Mouse (Mus musculus): ENCODE results near the gene Arhgap22. TPM values are rescaled to one million over a fixed set of nuclear protein-coding genes. Genes with fewer than 3 reads are reported as not detected.
A peak's percentile ranks its signal among the peaks of the same experiment; 100 is the strongest.

Gene Arhgap22
- total RNA-seq, 2 experiments from 2014 or later = 10.9 to 12.1 TPM

DNA sequence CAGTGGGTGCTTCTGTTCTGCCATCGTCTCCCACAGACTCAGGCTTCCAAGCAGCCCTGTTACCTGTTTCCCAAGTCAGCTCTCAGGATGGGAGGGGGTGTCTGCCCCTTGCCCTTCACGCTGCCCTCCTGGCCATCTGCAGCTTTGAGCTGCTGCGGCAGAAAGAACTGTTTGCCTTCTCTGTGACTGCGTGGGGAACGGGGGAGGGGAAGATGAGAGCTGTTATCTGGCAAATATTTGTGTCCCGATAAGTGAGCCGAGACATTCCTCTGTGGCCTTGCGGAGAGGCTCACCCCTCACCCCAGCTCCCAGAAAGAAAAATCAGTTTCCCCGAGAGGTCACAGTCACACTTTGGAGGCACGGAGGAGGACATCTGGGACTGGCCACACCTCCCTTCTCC is 149.0 kb downstream of the Arhgap22 start:
- TF ChIP-seq CTCF (IDR thresholded peaks at IDR 0.05) = no peak
- intact Hi-C loops (cut with DNase I) = no loop called here
- Histone ChIP-seq H3K27ac (no peak overlapping the region), H3K4me3 (no peak overlapping the region)
- no peak for DNase-seq (ENCODE audit: extremely low spot score in 1 of 2, low spot score in 2 of 2)

GRCm38 (mm10) chr14:33363611-33364010 is 149.8 kb downstream of the Arhgap22 start:
- H3K27ac ChIP-seq = no peak overlapping the region
- DNase-seq (ENCODE audit: extremely low spot score in 1 of 2, low spot score in 2 of 2) = no peak
- no peak for TF ChIP-seq CTCF (IDR thresholded peaks at IDR 0.05)
- no peak overlapping the region for H3K4me3 ChIP-seq
- intact Hi-C loops (cut with DNase I) = no loop called here

DNA sequence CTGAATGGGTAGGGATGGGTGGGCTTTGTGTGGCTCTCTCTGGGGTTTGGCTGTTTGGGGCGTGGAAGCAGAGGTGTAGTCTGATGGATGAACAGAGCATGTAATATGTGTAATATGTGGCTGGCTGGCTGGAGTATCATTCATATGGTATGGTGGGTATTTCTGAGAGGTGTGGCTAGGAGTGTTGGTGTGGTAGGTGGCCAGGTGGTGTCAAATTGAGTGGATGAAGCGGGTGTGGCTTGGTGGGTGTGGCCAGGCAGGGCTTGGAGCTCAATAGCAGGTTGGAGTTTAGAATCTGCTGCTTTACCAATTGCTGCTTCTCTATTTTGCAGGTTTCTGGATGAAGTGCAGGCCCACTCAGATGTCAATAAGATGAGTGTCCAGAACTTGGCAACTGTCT is 150.2 kb downstream of the Arhgap22 start:
- H3K4me3 ChIP-seq = no peak overlapping the region
- no peak for DNase-seq (ENCODE audit: extremely low spot score in 1 of 2, low spot score in 2 of 2)
- H3K27ac ChIP-seq = no peak overlapping the region
- no peak for TF ChIP-seq CTCF (IDR thresholded peaks at IDR 0.05)
- intact Hi-C loops (cut with DNase I) = no loop called here

DNA sequence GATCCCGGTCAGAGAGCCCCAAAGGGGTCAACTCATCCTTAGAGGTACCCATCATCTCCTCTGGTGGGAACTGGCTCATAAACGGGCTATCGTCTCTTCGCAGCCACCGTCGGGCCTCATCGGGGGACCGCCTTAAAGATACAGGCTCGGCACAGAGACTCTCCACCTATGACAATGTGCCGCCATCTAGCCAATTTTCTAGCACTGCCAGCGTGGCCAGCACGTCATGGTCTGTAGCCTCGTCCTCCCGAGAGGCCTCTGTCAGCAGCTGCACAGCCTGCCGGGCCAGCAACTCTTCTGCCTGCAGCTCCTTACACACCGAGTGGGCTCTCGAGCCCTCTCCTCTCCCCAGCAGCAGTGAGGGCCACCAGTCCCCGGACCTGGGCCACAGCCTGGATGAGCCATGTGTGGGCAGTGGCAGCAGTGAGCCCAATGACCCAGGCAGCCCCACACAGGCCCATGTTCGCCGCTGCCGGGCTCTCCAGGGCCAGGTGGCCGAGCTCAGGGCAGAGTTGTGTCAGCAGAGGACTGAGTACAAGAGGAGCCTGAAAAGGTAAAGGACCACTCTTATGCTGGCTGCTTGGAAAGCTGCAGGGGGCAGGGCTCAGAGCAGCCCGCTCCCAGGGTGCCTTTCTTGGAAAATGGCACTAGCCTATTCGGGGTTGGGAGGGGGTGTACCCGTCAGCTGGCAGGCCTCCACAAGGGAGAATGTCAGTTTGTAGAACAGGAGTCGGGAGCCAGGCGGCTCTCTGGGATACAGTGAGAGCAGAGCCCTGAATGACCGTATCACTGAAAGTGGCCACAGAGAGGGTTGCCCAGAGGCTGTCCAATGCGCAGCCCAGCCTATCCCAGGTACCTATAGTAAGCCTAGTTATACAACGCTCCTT is 153.3 kb downstream of the Arhgap22 start:
- Histone ChIP-seq H3K4me3 (no peak overlapping the region), H3K27ac (no peak overlapping the region)
- no peak for DNase-seq (ENCODE audit: extremely low spot score in 1 of 2, low spot score in 2 of 2)
- no peak for TF ChIP-seq CTCF (IDR thresholded peaks at IDR 0.05)
- intact Hi-C loops (cut with DNase I) = no loop called here

DNA sequence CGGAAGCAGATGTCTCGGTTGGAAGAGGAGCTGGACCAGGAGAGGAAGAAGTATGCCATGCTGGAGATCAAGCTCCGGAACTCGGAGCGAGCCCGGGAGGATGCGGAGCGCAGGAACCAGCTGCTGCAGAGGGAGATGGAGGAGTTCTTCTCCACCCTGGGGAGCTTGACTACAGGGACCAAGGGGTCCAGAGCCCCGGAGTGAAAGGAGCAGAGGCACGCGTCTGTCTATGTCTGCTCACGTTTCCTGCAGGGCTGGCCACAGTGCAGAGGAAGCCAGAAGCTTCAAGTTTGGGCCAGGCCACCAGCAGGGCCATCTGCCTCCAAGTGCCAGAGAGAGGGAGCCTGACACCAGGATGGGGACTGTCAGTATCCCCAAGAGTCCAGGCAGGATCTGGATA is 155.5 kb downstream of the Arhgap22 start:
- DNase-seq (ENCODE audit: extremely low spot score in 1 of 2, low spot score in 2 of 2) = no peak
- TF ChIP-seq CTCF (IDR thresholded peaks at IDR 0.05) = no peak
- H3K27ac ChIP-seq = no peak overlapping the region
- intact Hi-C loops (cut with DNase I) = no loop called here
- H3K4me3 ChIP-seq = no peak overlapping the region

DNA sequence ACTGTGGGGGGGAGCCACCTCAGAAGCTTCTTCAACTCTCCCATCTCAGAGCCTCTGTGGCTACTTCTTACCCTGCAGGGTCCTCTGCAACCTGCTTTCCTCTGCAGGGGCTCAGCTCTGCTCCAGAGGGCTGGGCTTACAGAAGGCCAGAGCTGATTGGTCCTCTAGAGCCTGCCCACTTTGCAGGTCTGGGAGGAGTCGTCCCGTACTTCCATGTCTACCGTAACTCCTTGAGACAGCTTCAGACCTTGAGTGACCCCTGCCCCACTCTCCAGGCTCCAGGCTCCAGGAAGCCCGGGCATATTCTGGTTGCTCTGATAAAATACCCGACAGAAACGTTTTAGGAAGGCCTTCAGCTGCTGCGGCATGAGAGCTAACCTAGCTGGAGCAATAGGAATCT is 156.2 kb downstream of the Arhgap22 start:
- peak in 1 of 2 experiments; percentile 12 for DNase-seq (ENCODE audit: extremely low spot score in 1 of 2, low spot score in 2 of 2)
- intact Hi-C loops (cut with DNase I) = no loop called here
- Histone ChIP-seq H3K4me3 (no peak overlapping the region), H3K27ac (no peak overlapping the region)
- no peak for TF ChIP-seq CTCF (IDR thresholded peaks at IDR 0.05)

DNA sequence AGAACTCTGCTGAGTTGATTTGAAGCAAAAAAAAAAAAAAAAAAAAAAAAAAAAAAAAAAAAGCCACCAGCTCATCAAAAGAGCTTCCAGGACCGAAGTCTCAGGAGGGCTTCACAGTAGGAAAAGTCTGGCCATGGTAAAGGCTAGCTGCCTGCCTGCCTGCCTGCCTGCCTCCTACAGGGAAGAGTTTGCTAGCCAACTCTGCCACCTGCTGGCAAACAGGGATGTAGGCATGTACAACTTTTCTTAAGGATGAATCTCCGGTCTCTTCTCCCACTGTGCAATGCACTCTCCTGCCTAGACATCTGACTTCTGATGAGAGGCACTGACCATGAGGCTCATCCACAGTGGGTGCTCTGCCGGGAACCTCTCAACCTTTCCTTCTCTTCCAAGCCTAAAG is 157.4 kb downstream of the Arhgap22 start:
- no peak overlapping the region for H3K27ac ChIP-seq
- peak; percentile 76 for TF ChIP-seq CTCF (IDR thresholded peaks at IDR 0.05)
- peak; percentile 69 to 76 for DNase-seq (ENCODE audit: extremely low spot score in 1 of 2, low spot score in 2 of 2)
- H3K4me3 ChIP-seq = no peak overlapping the region
- intact Hi-C loops (cut with DNase I) = loop anchor here (1.0 kb wide), 2 partner anchors 58 to 157 kb away; partner anchors contain the start of gene Arhgap22

DNA sequence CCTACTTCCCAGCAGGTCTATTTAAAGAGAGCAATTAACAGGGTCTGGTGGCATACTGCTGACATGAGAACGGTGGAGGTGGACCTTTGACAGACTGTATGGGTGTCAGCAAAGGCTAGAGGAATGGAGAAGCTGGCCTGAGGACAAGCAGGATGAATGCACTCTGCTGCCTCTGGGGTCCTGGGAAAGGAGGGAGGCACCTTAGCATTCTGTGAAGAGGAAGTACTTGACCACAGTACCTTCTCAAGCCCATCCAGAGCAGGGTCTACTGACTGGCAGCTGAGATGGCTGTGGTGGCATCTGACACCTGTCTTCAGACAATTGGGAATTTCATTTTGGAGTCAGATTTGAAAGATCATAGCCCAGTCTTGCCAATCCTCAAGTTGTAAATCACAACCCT is 159.4 kb downstream of the Arhgap22 start:
- TF ChIP-seq CTCF (IDR thresholded peaks at IDR 0.05) = no peak
- Histone ChIP-seq H3K4me3 (no peak overlapping the region), H3K27ac (no peak overlapping the region)
- intact Hi-C loops (cut with DNase I) = no loop called here
- DNase-seq (ENCODE audit: extremely low spot score in 1 of 2, low spot score in 2 of 2) = no peak

- intact Hi-C loops (cut with DNase I) = no loop called here
- no peak for DNase-seq (ENCODE audit: extremely low spot score in 1 of 2, low spot score in 2 of 2)
- H3K4me3 ChIP-seq = no peak overlapping the region
- no peak overlapping the region for H3K27ac ChIP-seq
- no peak for TF ChIP-seq CTCF (IDR thresholded peaks at IDR 0.05)
Observed at GRCm38 (mm10) chr14:33374089-33374488, 160.3 kb downstream of the Arhgap22 start.

GRCm38 (mm10) chr14:33377211-33377610 is 163.4 kb downstream of the Arhgap22 start:
- intact Hi-C loops (cut with DNase I) = no loop called here
- no peak for DNase-seq (ENCODE audit: extremely low spot score in 1 of 2, low spot score in 2 of 2)
- Histone ChIP-seq H3K27ac (no peak overlapping the region), H3K4me3 (no peak overlapping the region)
- TF ChIP-seq CTCF (IDR thresholded peaks at IDR 0.05) = no peak

DNA sequence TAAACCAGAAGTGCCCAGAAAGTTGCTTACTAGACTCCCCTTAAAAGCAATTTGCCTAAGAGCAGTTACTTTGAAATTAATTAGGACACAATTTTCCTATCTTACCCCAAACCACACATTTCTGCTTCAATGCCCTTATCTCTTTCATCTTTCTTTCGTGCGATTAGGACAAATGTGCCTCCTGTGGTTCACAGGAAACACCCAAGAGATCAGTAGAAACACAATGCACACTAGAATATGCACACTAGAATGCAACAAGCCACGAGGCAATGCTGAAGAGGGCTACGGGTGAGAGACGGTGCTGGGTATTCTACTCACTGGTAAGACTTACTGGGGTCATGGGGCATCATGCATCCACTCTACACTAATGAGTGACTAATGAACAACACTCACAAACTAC is 164.9 kb downstream of the Arhgap22 start:
- no peak for TF ChIP-seq CTCF (IDR thresholded peaks at IDR 0.05)
- no peak overlapping the region for H3K4me3 ChIP-seq
- no peak for DNase-seq (ENCODE audit: extremely low spot score in 1 of 2, low spot score in 2 of 2)
- intact Hi-C loops (cut with DNase I) = no loop called here
- H3K27ac ChIP-seq = no peak overlapping the region

- intact Hi-C loops (cut with DNase I) = loop anchor here (5.0 to 10.0 kb wide), 2 partner anchors 144 to 196 kb away; no protein-coding TSS in a partner anchor
- DNase-seq (ENCODE audit: extremely low spot score in 1 of 2, low spot score in 2 of 2) = no peak
Observed at GRCm38 (mm10) chr14:33380830-33381457, 167.1 kb downstream of the Arhgap22 start.

More at GRCm38 (mm10) chr14:33380830-33381457, 167.1 kb downstream of the Arhgap22 start:
- Histone ChIP-seq H3K27ac (no peak overlapping the region), H3K4me3 (no peak overlapping the region)
- no peak for TF ChIP-seq CTCF (IDR thresholded peaks at IDR 0.05)

All from left cerebral cortex, adult 2 months (tissue).